Comparison of ENCODE assay signal across 14 mouse cellular contexts in genomic region chr3:41424142-41424939, GRCm38 (mm10).
DNase-seq lines count a peak whose midpoint lies in the region; ATAC-seq and TF ChIP-seq lines count a peak whose summit lies in the region.
"Had no signal": no experiment of that assay in that cellular context is flagged by ENCODE, and none has a peak within 500 bp of the region (broad histone marks: within the 10 kb centered on the region; RNA-seq: fewer than 3 reads in every experiment).

No protein-coding gene starts in this region.

- no peaks in the 10 kb centered on the region for H3K9me3 ChIP-seq in embryonic facial prominence, embryonic 11.5 days (replicated peaks; ENCODE audit: control insufficient read depth, low read length)
- no peaks in the 10 kb centered on the region for H3K9me3 ChIP-seq in embryonic facial prominence, embryonic 10.5 days
- no peaks in the 10 kb centered on the region for H3K9me3 ChIP-seq in kidney, embryonic 15.5 days (replicated peaks)
- H3K9me3 ChIP-seq in ES-Bruce4 (replicated peaks; ENCODE audit: control insufficient read depth, insufficient read depth, low read length, poor library complexity, severe bottlenecking) = no peaks in the 10 kb centered on the region
- H3K9me3 ChIP-seq in intestine, embryonic 16.5 days (ENCODE audit: control insufficient read depth, low read length) = no peaks in the 10 kb centered on the region

- H3K36me3 ChIP-seq in embryonic facial prominence, embryonic 11.5 days (replicated peaks; ENCODE audit: control insufficient read depth, insufficient read depth, low read depth, low read length) = no peaks in the 10 kb centered on the region
- H3K36me3 ChIP-seq in embryonic facial prominence, embryonic 10.5 days (replicated peaks) = no peaks in the 10 kb centered on the region
- H3K36me3 ChIP-seq in kidney, embryonic 15.5 days = no peaks in the 10 kb centered on the region
- no peaks in the 10 kb centered on the region for H3K36me3 ChIP-seq in ES-Bruce4 (ENCODE audit: control insufficient read depth, insufficient read depth, low read length, poor library complexity, severe bottlenecking)
- no peaks in the 10 kb centered on the region for H3K36me3 ChIP-seq in intestine, embryonic 16.5 days (ENCODE audit: control insufficient read depth, insufficient read depth, low read length)

- DNase-seq in embryonic facial prominence, embryonic 11.5 days (ENCODE audit: low spot score) = no peak
- DNase-seq in embryonic facial prominence, embryonic 10.5 days (ENCODE audit: low spot score) = no peak
- no peak for DNase-seq in kidney, postnatal 36 days
- no peak for DNase-seq in right cerebral cortex, postnatal 14 days
- DNase-seq: cerebellum, postnatal 14 days; gastrocnemius, postnatal 14 days; kidney, adult 11 months; lung, adult 2 months had no signal

- no peak for TF ChIP-seq CTCF in ES-Bruce4 (IDR thresholded peaks at IDR 0.05; ENCODE audit: low read depth, low read length)

- WGBS in embryonic facial prominence, embryonic 11.5 days = 13% methylated on average over 10 of the region's 10 CpGs
- WGBS in embryonic facial prominence, embryonic 10.5 days = 13% methylated on average over 10 of the region's 10 CpGs
- 14% methylated on average over 10 of the region's 10 CpGs for WGBS in kidney, embryonic 15.5 days
- WGBS in intestine, embryonic 16.5 days = 25% methylated on average over 10 of the region's 10 CpGs

- no peak overlapping the region for H3K9ac ChIP-seq in embryonic facial prominence, embryonic 11.5 days (replicated peaks; ENCODE audit: low read length)
- H3K9ac ChIP-seq in kidney, embryonic 15.5 days = no peak overlapping the region
- H3K9ac ChIP-seq in ES-Bruce4 (ENCODE audit: low read depth, poor library complexity, severe bottlenecking) = peak overlapping the region; percentile 49; the same call in 1 of the 2 replicates
- no peak overlapping the region for H3K9ac ChIP-seq in intestine, embryonic 16.5 days (ENCODE audit: low read depth, low read length)

- TF ChIP-seq EP300 in ES-Bruce4 (IDR thresholded peaks at IDR 0.05; ENCODE audit: insufficient read depth, low read depth, low read length) = no peak

- peaks cover 2% of the 10 kb centered on the region; the same call in 1 of the 2 replicates for H3K4me1 ChIP-seq in embryonic facial prominence, embryonic 11.5 days (ENCODE audit: control insufficient read depth, insufficient read depth, low read length)
- H3K4me1 ChIP-seq in embryonic facial prominence, embryonic 10.5 days = peaks cover 16% of the 10 kb centered on the region
- peaks cover 15% of the 10 kb centered on the region for H3K4me1 ChIP-seq in kidney, embryonic 15.5 days
- H3K4me1 ChIP-seq in ES-Bruce4 (ENCODE audit: control insufficient read depth, insufficient read depth, low read length) = peaks cover 6% of the 10 kb centered on the region
- H3K4me1 ChIP-seq in intestine, embryonic 16.5 days (ENCODE audit: control insufficient read depth, insufficient read depth, low read length) = peaks cover 9% of the 10 kb centered on the region

- H3K4me3 ChIP-seq in embryonic facial prominence, embryonic 11.5 days (ENCODE audit: low read depth, low read length) = no peak overlapping the region
- H3K4me3 ChIP-seq in embryonic facial prominence, embryonic 10.5 days = no peak overlapping the region
- H3K4me3 ChIP-seq in kidney, embryonic 15.5 days (replicated peaks) = no peak overlapping the region
- no peak overlapping the region for H3K4me3 ChIP-seq in ES-Bruce4 (ENCODE audit: low read depth, low read length)
- H3K4me3 ChIP-seq in intestine, embryonic 16.5 days (ENCODE audit: low read length) = no peak overlapping the region
- H3K4me3 ChIP-seq: erythroblast, embryonic 14.5 days had no signal

- TF ChIP-seq POLR2A in ES-Bruce4 (IDR thresholded peaks at IDR 0.05; ENCODE audit: insufficient read depth, low read length) = no peak

- H3K27ac ChIP-seq in embryonic facial prominence, embryonic 11.5 days (replicated peaks; ENCODE audit: low read depth, low read length) = no peak overlapping the region
- H3K27ac ChIP-seq in embryonic facial prominence, embryonic 10.5 days (replicated peaks) = no peak overlapping the region; the same call in 1 of the 2 replicates
- H3K27ac ChIP-seq in kidney, embryonic 15.5 days = no peak overlapping the region
- peak overlapping the region; percentile 70 for H3K27ac ChIP-seq in ES-Bruce4 (ENCODE audit: insufficient read depth, low read length)
- no peak overlapping the region for H3K27ac ChIP-seq in intestine, embryonic 16.5 days (ENCODE audit: low read length)
- H3K27ac ChIP-seq: stomach, postnatal 0 days had no signal

- no peaks in the 10 kb centered on the region for H3K27me3 ChIP-seq in embryonic facial prominence, embryonic 11.5 days (ENCODE audit: control insufficient read depth, insufficient read depth, low read length)
- 0 out of 2 replicates have a peak, but pooled peaks cover 5% of the 10 kb centered on the region for H3K27me3 ChIP-seq in embryonic facial prominence, embryonic 10.5 days (replicated peaks; ENCODE audit: low read depth, poor library complexity, severe bottlenecking)
- no peaks in the 10 kb centered on the region for H3K27me3 ChIP-seq in kidney, embryonic 15.5 days
- H3K27me3 ChIP-seq in ES-Bruce4 (ENCODE audit: control insufficient read depth, insufficient read depth, low read length, poor library complexity, severe bottlenecking) = no peaks in the 10 kb centered on the region
- no peaks in the 10 kb centered on the region for H3K27me3 ChIP-seq in intestine, embryonic 16.5 days (replicated peaks; ENCODE audit: control insufficient read depth, insufficient read depth, low read length)

- 0 out of 2 replicates have a peak, but pooled peaks have one; percentile 52 for ATAC-seq in embryonic facial prominence, embryonic 11.5 days (replicated peaks; ENCODE audit: insufficient number of reproducible peaks, low FRiP score, low TSS enrichment, low read depth)
- ATAC-seq in kidney, embryonic 15.5 days (replicated peaks; ENCODE audit: low FRiP score) = peak; percentile 64; the same call in 1 of the 2 replicates
- peak; percentile 12; the same call in 1 of the 2 replicates for ATAC-seq in intestine, embryonic 16.5 days
- ATAC-seq in erythroblast, adult 5-6 weeks (replicated peaks; ENCODE audit: low FRiP score, poor library complexity, severe bottlenecking) = no peak

- H3K4me2 ChIP-seq in embryonic facial prominence, embryonic 11.5 days (ENCODE audit: low read depth, low read length) = no peak overlapping the region
- 0 out of 2 replicates have a peak overlapping the region, but pooled peaks have one; percentile 9 for H3K4me2 ChIP-seq in kidney, embryonic 15.5 days
- H3K4me2 ChIP-seq in intestine, embryonic 16.5 days (ENCODE audit: low read depth, low read length) = no peak overlapping the region
